Mouse (Mus musculus) MEL (cell line): ENCODE measurements at regions not wholly inside any gene's neighbourhood (a gene's known extent, or its start where the extent isn't known, plus 50 kb on each side); places are given as distances from the start of the nearest gene placed in this dataset.

Experiments used
- CHD1 ChIP-seq: IDR thresholded peaks from 2 replicates; pipeline ENCODE4 v1.6.1; 2012; ENCODE audit warnings: low read depth, mild to moderate bottlenecking, inconsistent platforms, low read length, improper control_type of control experiment
- CTCF ChIP-seq, 3 experiments: IDR thresholded peaks in 2 of 3; conservative IDR thresholded peaks in 1 of 3; 2 replicates each; pipeline ENCODE4 v1.5.1; 2011 to 2012; ENCODE audit warnings: low read length in 3 of 3, low read depth in 2 of 3, mild to moderate bottlenecking in 2 of 3, improper control_type of control experiment in 1 of 3, inconsistent platforms in 1 of 3, mixed read lengths in 1 of 3, moderate library complexity in 1 of 3; ENCODE audit not compliant: control insufficient read depth in 1 of 3, insufficient read depth in 1 of 3, poor library complexity in 1 of 3, severe bottlenecking in 1 of 3
- GABPA ChIP-seq: IDR thresholded peaks from 2 replicates; pipeline ENCODE4 v1.6.1; 2012; ENCODE audit warnings: low read depth, mild to moderate bottlenecking, inconsistent platforms, low read length, improper control_type of control experiment, moderate library complexity
- HCFC1 ChIP-seq: IDR thresholded peaks from 2 replicates; pipeline ENCODE4 v1.6.1; 2012; ENCODE audit warnings: low read depth, mild to moderate bottlenecking, inconsistent platforms, low read length, improper control_type of control experiment, moderate library complexity
- MAX ChIP-seq: IDR thresholded peaks from 2 replicates; pipeline ENCODE4 v1.6.1; 2011; ENCODE audit warnings: low read length, improper control_type of control experiment
- NELFE ChIP-seq: IDR thresholded peaks from 2 replicates; pipeline ENCODE4 v1.6.1; 2011; ENCODE audit warnings: low read depth, low read length, improper control_type of control experiment
- NRF1 ChIP-seq: IDR thresholded peaks from 2 replicates; pipeline ENCODE4 v1.6.1; 2014; ENCODE audit warnings: low read depth, mild to moderate bottlenecking, inconsistent platforms, low read length, improper control_type of control experiment, moderate library complexity; ENCODE audit not compliant: poor library complexity, insufficient read depth, severe bottlenecking
- POLR2A ChIP-seq, 2 experiments: IDR thresholded peaks; 2 replicates each; pipeline ENCODE4 v1.6.1; 2011 to 2012; ENCODE audit warnings: low read length in 2 of 2, mild to moderate bottlenecking in 2 of 2, control low read depth in 1 of 2, improper control_type of control experiment in 1 of 2, low read depth in 1 of 2, moderate library complexity in 1 of 2; ENCODE audit not compliant: control insufficient read depth in 1 of 2, insufficient read depth in 1 of 2, poor library complexity in 1 of 2
- POLR2AphosphoS5 ChIP-seq: IDR thresholded peaks from 2 replicates; pipeline ENCODE4 v1.6.1; 2012; ENCODE audit warnings: low read depth, borderline replicate concordance, mild to moderate bottlenecking, inconsistent platforms, low read length, moderate library complexity, mixed read lengths
- RAD21 ChIP-seq: IDR thresholded peaks from 2 replicates; pipeline ENCODE4 v1.6.1; 2011; ENCODE audit warnings: mild to moderate bottlenecking, low read depth, low read length, improper control_type of control experiment
- USF1 ChIP-seq: IDR thresholded peaks from 2 replicates; pipeline ENCODE4 v1.6.1; 2014; ENCODE audit warnings: low read depth, mild to moderate bottlenecking, inconsistent platforms, low read length, improper control_type of control experiment, moderate library complexity
- ZMIZ1 ChIP-seq: IDR thresholded peaks from 2 replicates; pipeline ENCODE4 v1.6.1; 2012; ENCODE audit warnings: low read depth, mild to moderate bottlenecking, inconsistent platforms, low read length, improper control_type of control experiment, moderate library complexity
- ZNF384 ChIP-seq: IDR thresholded peaks from 2 replicates; pipeline ENCODE4 v1.6.1; 2012; ENCODE audit warnings: low read depth, mild to moderate bottlenecking, inconsistent platforms, low read length, improper control_type of control experiment

- no peak for TF ChIP-seq USF1
- TF ChIP-seq HCFC1, result no peak
- no peak for TF ChIP-seq POLR2A (IDR thresholded peaks at IDR 0.05; ENCODE audit: control insufficient read depth in 1 of 2, insufficient read depth in 1 of 2, low read depth in 1 of 2, low read length in 2 of 2, poor library complexity in 1 of 2)
- no peak for TF ChIP-seq POLR2AphosphoS5
- no peak for TF ChIP-seq RAD21
- no peak for TF ChIP-seq NRF1
- no peak for TF ChIP-seq MAX
- no peak for TF ChIP-seq ZMIZ1
- TF ChIP-seq ZNF384, result no peak
- no peak for TF ChIP-seq CTCF (IDR thresholded peaks at IDR 0.05 in 2 of 3, conservative IDR thresholded peaks at IDR 0.05 in 1 of 3; ENCODE audit: control insufficient read depth in 1 of 3, insufficient read depth in 1 of 3, low read depth in 2 of 3, low read length in 3 of 3, poor library complexity in 1 of 3, severe bottlenecking in 1 of 3)
- no peak for TF ChIP-seq GABPA
- no peak for TF ChIP-seq CHD1
- no peak for TF ChIP-seq NELFE
These were observed 1190.4 kb upstream of the Pcdh17 start for GRCm38 (mm10) chr14:83252922-83253321.
